Mouse (Mus musculus): Measurements from ENCODE around the gene Lclat1. TPM values are rescaled to one million over a fixed set of nuclear protein-coding genes. Genes with fewer than 3 reads are reported as not detected.
"Not testable (repeated sequence)": the region's sequence is repeated elsewhere in the genome, so short reads cannot be mapped to it uniquely, and the experiment has no call there.

Gene Lclat1
- polyA plus RNA-seq, 1 experiment from 2014 or later = 4.5 TPM

DNA sequence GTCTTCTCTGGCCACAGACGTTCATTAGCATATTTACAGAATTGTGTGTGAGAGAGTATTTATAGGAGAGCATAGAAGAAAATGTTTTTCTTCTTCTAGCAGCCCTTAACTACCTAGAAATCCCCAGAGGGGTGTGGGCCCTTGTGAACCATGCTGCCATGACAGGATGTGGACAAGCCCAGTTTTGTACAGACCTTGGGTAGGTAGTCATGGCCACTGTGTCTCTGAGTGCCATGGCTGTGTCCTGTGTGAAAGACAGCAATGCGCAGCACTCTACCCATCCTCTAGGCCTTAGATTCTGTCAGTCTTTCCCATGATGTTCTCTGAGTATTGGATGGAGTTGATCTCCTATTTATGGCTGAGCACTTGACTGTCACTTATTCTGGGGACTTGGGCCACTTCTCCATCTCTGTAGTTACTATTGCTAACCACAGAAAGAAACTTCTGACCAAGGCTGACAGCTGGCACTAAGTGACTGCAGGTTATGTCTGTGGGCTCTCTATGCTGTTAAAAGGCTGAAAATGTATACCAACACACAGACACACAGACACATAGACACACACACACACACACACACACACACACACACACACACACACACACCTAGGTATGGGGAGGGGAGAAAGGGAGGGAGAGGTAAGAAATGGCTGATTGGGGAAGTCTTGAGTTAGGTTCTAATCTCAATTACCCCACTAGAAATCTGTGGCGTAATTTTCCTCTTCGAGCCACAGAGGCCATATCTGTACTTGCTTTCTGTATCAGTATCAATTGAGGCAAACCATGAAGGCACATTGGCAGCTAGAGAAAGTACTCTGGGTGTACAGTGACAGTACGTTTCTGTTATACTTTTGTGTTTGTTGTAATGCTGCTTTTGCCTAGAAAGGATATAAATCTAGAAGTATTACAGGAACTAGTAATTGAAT lies 29.0 kb downstream of the Lclat1 start:
- DNase-seq (ENCODE audit: low spot score) = no peak

DNA sequence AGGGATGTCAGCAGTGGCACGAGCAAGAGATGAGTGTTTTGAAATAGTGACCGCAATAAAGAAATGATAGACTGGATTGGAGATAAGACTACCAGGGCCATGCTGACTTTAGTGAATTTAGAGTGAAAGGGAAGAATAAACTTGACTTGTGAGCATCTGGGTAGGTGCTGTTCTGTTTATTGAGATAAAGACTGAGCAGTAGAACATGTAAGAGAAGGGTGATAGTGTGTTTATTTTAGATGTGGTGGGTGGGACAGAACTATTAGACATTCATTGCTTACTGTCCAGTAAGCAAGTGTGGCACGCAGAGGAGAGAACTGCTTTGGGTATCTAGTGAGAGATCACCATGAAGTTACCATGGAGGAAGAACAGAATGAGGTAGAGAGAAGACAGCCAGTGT lies 30.4 kb downstream of the Lclat1 start:
- DNase-seq (ENCODE audit: low spot score) = no peak

DNA sequence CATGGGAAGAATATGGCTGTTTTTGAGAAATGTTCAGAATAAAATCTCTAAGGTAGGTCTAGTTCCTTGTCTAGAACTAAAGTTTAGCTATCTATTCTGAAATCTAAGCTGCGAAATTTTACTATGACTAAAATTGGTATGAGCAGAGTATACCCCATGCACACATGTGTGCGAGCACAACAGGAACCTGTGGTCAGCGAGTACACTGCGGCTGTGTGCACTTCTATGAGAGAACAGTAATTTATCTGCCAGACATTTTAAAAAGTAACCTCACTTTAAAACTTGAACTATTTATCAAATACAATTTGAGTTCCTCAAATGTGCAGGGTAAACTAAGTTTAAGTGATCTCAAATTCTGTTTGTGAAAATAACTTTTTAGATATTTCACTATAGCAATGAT lies 34.2 kb downstream of the Lclat1 start:
- DNase-seq (ENCODE audit: low spot score) = peak; percentile 39

DNA sequence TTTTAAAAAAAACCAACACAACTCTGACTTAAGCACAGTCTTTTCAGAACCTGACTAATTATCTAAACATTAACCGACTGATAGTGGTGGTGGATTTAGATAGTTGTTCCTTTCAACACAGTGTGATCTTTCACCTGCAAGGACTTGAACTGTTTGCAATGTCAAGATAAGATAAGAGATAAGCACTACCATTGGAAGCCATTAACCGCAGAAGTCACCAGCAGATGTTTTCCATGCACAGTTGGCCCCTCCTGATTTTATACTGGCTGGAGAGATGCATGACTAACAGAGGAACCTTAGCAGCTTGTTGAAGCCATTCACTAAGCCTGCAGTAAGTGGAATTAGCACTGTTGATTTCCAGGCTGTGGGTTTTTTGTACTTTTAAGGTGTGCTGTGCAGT lies 34.7 kb downstream of the Lclat1 start:
- peak; percentile 51 for DNase-seq (ENCODE audit: low spot score)

DNA sequence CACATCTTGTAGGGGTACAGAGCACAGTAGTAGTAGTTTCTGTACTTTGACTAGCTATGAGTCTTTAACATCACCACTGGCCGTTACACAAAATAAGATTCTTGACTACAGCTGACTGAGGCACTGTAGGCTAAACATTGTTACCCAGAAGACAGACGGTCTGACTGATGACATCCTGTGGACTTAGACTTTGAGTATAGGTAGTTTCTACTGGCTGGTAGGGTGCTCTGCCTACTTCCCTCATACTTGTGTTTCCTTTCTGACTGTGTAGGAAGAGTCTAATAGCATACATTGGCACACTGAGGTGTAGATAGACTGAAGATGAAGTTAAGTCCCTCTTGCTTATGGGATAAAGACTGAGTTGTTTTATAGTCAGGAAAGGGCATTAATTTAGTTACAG lies 37.6 kb downstream of the Lclat1 start:
- no peak for DNase-seq (ENCODE audit: low spot score)

DNA sequence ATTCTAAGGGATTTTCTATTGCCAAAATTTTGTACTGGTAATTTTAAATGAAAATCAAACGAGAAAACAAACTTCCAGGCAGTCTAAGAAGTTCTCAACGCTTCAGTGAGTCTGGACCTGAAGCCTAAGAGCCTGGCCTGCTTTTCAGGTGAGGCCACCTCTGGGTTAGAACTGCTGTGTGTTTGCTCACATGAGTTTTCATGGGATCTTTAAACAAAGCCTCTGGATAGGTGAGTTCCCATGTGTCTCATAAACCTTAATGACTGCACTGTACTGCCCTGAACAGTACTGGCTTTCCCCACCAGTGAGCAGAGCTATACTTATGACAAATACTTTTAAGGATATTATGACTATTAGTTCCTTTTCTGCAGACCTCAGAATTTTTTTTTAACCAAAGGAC lies 40.8 kb downstream of the Lclat1 start:
- DNase-seq (ENCODE audit: low spot score) = no peak

DNA sequence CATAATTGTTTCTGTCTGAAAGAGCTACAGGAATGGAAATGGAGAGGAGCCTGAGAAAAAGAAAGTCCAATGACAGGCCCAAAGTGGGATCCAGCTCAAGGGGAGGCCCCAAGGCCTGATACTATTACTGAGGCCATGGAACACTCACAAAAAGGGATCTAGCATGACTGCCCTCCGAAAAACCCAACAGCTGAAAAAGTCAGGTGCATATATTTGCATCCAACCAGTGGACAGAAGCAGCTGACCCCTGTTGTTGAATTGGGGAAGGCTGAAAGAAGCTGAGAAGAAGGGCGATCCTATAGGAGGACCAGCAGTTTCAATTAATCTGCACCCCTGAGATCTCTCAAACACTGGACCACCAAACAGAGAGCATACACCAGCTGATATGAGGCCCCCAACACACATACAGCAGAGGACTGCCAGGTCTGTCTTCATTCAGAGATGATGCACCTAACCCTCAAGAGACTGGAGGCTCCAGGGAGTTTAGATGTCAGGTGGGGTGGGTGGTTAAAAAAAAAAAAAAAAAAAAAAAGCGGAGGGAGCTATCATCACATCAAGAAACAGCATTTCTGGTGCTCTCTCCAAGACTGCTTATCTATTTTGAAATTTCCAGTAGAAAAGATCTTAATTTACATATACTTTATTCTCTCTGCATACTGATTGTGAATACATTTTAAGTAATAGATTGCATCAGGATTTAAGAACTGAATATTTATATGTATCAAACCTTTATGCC lies 45.2 kb downstream of the Lclat1 start:
- not testable (repeated sequence) for DNase-seq (ENCODE audit: low spot score)

DNA sequence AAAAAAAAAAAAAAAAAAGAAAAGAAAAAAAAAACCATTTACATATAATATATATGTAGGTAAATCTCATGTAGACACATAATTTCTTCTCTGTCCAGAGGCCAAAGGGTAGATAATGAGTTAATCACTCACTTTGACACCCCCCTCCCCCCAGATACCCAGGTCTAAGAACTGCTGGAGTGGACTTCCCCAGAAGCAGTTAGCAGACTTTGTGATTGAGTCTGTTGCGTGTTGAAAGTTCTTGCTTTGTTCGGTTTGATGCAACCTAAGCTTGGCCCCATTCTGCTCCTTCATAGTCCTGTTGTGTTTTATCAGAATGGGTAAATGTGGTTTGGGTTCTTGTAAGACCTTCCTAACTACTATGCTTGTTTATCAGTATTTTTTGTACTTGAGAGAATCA lies 45.9 kb downstream of the Lclat1 start:
- DNase-seq (ENCODE audit: low spot score) = no peak

DNA sequence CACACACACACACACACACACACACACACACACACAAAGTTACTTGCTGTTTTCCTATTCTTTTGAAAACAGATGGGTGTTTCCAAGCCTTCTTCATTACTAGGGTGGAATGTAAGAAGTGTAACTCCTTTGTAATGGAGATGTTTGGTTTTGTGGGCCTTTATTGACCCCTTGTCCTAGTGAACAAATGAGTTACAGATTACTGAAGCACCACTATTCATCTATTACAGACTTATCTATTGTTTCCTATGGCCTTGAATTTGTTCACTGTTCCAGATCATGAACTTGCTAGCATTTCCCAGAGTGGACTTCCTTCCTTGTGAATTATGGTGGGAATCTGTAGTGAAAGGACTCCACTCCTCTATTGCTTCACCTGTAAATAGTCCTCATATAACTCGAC lies 48.8 kb downstream of the Lclat1 start:
- no peak for DNase-seq (ENCODE audit: low spot score)

DNA sequence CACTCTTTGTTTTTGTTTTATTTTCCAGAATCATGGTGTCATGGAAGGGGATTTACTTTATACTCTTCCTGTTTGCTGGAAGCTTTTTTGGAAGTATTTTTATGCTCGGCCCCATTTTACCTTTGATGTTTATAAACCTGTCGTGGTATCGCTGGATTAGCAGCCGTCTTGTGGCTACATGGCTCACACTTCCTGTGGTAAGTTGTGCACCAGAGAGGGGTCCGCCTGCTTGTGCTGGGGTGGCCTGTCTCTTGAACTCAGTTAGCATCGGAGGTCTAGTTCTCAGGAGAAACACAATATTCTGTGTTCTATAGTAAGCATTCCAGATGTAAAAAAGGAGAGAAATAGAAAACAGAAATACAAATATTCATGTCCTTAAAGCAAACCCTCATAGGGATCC lies 54.0 kb downstream of the Lclat1 start:
- peak; percentile 26 for DNase-seq (ENCODE audit: low spot score)

DNA sequence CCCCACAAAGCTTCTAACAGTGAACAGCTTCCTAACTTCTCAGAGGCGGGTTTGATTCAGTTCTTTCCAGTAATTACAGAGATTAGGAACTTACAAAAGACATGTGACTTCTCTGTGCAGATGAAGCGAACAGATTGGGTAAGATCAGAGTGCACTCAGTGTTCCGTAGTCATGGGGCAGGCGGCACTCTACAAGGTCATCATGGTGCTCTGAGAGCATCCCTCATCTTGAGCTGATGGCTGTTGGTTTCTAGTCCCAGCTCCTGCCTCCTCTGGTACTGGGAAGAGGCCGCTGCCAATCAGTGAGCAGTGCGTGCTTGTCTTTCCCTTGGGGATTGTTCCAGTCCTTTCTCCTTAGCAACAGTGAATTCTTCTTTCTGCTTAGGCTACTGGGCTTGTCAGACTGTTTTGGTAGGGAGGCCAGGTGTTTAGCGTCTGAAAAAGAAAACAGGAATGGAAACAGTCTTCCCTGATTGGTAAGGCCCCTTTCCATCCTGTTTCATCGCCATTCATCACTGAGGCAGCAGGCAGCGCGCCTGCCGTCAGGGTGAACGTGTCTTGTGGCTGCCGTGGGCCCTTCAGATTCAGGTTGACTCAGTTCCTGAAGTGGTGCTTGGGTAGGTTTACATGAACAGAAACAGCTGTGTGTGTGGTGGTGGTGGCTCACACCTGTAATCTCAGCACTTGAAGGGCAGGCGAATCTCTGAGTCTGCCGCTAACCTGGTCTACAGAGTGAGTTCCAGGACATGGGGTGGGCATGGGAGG lies 54.8 kb downstream of the Lclat1 start:
- peak; percentile 84 for DNase-seq (ENCODE audit: low spot score)

DNA sequence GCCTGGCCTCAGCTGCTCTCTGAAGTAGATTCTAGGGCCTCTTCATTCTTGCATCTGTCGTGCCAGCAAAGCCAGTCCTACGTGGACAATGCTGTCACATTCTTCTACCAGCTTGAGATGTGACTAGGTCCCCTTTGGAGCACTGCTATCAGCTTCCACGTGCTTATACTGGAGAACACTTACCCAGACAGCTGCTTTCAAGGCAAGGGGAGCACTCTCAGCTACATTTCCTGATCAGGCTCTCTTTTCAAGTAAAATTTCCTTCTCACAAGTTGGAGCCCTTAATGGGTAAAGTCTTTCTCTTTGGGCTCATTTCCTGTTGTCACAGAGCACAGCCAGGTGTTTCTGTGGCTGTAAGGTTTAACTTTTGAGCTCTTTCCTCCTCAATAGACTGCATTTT lies 55.8 kb downstream of the Lclat1 start:
- peak; percentile 85 for DNase-seq (ENCODE audit: low spot score)

DNA sequence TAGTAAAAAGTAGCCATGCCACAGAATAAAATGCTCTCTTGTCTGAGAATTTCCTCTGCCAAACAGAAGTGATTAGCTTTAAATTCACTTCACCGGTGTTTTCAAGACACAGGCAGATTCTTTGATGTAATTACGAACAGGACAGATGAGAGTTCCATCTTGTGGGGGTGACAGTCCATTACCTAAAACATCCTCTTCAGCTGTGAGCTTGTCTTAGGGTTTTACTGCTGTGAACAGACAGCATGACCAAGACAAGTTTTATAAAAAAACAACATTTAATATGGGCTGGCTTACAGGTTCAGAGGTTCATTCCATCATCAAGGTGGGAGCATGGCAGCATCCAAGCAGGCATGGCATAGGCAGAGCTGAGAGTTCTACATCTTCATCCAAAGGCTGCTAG lies 56.3 kb downstream of the Lclat1 start:
- DNase-seq (ENCODE audit: low spot score) = no peak

DNA sequence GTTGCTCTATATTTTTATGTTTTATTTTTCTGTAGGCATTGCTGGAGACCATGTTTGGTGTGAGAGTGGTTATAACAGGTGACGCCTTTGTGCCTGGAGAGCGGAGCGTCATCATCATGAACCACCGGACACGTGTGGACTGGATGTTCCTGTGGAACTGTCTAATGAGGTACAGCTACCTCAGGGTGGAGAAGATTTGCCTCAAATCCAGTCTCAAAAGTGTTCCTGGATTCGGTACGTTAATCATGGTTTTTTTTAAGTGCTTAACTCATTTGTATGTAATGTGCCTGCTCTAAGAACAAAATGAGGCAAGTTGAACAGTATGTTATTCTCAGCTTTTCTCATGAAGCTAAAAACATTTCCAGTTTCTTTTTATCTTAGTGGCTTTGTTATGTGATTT lies 61.7 kb downstream of the Lclat1 start:
- DNase-seq (ENCODE audit: low spot score) = no peak

DNA sequence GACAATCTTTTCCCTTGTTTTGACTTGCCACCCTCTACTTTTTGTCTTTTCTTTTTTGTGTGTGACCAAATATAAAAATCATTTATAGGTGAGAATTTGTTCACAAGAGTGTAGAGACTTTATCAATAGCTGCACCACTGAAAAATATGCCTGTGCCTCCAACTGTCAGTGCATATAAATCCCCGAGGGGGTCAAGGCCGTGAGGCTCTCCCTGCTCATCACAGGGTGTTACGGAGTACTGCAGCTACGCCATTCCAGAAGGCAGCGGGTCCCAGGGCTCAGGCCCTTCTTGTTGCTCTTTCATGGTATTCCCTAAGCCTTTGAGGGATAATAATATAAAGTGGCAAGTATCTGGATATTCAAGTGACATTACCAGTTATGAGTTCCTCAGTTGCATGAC lies 62.4 kb downstream of the Lclat1 start:
- DNase-seq (ENCODE audit: low spot score) = no peak

DNA sequence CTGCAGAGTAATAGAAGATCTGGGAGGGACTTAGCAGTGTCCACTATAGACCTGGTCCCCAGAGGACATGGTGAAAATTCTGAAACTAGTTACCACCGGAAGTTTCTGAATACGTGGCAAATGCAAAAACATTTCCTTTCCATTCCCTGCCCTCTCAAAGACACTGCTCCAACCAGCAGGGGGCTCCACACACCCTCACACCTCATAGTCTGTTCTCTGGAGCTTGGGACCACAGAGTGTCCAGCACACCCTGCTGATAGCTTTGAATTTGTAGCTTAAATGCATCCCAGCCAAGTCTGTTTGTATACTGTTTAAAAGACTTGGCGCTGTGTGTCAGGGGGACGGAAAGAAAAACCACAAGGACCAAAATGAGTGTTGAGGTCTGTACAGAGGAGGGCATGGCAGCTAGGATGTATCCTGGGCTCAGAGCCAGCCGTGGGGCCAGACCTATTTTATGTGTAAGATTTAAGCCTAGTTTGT lies 66.3 kb downstream of the Lclat1 start:
- DNase-seq (ENCODE audit: low spot score) = peak; percentile 70

DNA sequence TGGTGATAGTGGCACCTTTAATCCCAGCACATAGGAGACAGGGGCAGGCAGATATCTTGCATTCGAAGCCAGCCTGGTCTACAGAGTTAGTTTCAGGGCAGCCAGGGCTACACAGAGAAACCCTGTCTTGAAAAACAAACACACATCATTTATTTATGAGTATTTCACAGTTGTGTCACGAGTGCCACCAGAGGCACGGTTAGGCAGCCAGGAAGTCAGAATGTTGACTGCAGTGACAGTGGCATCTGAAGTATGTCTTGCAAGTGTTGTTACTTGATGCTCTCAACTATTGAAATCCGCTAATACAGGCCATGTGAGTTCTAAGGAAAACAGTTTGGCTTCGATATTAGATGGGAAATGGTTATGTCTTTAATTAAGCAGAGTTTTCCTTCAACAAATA lies 67.9 kb downstream of the Lclat1 start:
- DNase-seq (ENCODE audit: low spot score) = no peak

DNA sequence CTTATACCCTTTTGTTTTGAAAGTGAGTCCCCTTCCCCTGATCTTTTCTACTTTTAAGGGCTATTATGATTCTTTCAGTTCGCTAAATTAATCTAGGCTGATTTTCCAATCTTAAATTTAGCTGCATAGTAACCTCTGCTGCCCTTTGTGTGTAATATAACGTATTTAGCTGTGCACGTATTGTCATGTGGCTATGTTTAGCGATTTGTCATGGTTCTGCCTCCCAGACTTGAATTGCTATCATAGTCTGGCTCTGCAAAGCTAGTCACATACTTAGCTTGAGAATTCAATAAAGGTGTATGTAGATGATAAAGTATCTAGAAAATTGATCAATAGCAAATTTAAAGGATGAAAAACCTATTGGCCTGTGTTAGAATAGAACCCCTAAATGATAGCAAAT lies 69.3 kb downstream of the Lclat1 start:
- no peak for DNase-seq (ENCODE audit: low spot score)

DNA sequence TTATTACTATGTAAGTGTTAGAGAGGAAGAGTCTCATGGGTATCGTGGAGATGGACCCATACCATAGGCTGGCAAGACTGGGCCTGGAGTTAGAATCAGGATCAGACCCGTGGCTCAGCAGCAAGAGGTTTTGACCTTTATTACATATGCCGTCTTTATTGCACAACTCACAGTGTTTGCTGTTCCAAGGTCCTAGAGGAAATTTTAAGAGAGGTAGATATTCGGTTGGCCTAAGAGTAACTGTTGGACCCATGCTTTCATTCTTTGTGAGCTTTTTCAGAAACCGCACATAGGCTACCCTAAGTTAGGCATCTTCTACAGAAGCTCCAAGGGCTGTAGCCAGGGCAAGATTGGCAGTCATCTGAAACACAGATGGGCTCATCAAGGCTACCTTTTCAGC lies 79.1 kb downstream of the Lclat1 start:
- no peak for DNase-seq (ENCODE audit: low spot score)

DNA sequence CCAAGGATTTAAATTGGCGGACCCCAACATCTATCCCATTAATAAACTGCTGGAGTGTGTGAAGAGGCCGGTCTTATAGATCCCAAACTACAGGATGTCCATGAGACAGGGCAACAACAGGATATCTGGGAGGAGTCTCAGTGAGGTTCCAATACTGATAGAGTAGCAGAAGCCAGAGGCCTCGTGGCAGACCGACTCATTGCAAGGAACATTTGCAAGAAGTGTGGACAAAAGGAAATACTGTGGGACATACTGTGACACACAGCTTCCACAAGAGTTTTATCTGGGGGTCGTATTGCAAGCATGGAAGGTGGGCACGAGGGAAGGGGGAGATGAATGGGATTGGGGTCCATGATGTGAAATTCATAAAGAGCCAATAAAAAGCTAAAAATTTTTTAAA lies 86.4 kb downstream of the Lclat1 start:
- DNase-seq (ENCODE audit: low spot score) = no peak

DNA sequence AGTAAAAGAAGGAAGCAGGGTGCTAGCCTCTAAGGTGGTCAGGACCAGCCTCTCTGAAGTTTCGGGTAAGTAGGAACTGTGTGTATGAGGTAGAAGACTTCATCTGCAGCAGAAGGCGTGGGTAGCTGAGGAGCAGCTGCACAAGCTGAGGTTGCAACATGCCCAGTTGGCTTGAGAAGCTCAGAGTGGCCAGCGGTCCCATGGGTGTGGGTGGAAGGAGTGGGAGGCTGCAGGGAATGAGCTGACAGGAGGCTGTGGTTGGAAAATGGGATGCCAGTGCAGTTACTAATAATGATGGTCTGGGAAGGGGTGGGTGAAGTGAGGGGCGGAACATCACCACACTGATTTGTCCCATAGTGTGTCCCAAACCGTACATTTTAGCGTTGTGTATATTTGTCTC lies 86.8 kb downstream of the Lclat1 start:
- no peak for DNase-seq (ENCODE audit: low spot score)

Measured in thymus, postnatal 0 days (tissue).